Mouse (Mus musculus) heart, embryonic 15.5 days (tissue): ENCODE measurements around the gene Hnrnpdl. TPM values are rescaled to one million over a fixed set of nuclear protein-coding genes. Genes with fewer than 3 reads are reported as not detected.

Experiments
- ATAC-seq: fragments of 200-750 bp; cut with Nextera tagmentation; replicated peaks from 2 replicates; pipeline ENCODE4 v1.8.0; 2017; ENCODE audit warnings: low read depth, moderate TSS enrichment; ENCODE audit not compliant: insufficient number of reproducible peaks, insufficient read depth, low FRiP score
- H3K27ac ChIP-seq: fragments of 300-500 bp; sonication (generic); 2 replicates; pipeline ENCODE4 v1.5.1; 2015; ENCODE audit warnings: mild to moderate bottlenecking, inconsistent platforms
- H3K27me3 ChIP-seq: fragments of 300-500 bp; sonication (generic); 2 replicates; pipeline ENCODE4 v1.6.1; 2015; ENCODE audit warnings: inconsistent platforms
- H3K36me3 ChIP-seq: fragments of 300-500 bp; sonication (generic); 2 replicates; pipeline ENCODE4 v1.6.1; 2015; ENCODE audit warnings: mild to moderate bottlenecking, inconsistent platforms
- H3K4me1 ChIP-seq: fragments of 300-500 bp; sonication (generic); replicated peaks from 2 replicates; pipeline ENCODE4 v1.6.1; 2015; ENCODE audit warnings: inconsistent platforms
- H3K4me2 ChIP-seq: fragments of 300-500 bp; sonication (generic); 2 replicates; pipeline ENCODE4 v1.6.1; 2015; ENCODE audit warnings: inconsistent platforms, mild to moderate bottlenecking, moderate library complexity
- H3K4me3 ChIP-seq: fragments of 300-500 bp; sonication (generic); 2 replicates; pipeline ENCODE4 v1.5.1; 2015; ENCODE audit warnings: mild to moderate bottlenecking, inconsistent platforms
- H3K9ac ChIP-seq: fragments of 300-500 bp; sonication (generic); 2 replicates; pipeline ENCODE4 v1.6.1; 2015; ENCODE audit warnings: mild to moderate bottlenecking, inconsistent platforms
- H3K9me3 ChIP-seq: fragments of 300-500 bp; sonication (generic); replicated peaks from 2 replicates; pipeline ENCODE4 v1.6.1; 2016; ENCODE audit warnings: inconsistent platforms
- WGBS: fragments of 180-500 bp; shearing (Covaris S2); methylation state at CpG from one replicate; pipeline ENCODE4 v1.1.7; 2015; ENCODE audit warnings: mixed read lengths; 5-methylcytosine and 5-hydroxymethylcytosine counted together
- polyA plus RNA-seq: library from polyadenylated mRNA; unstranded; fragments of >200 nt; fragmentation: Nextera tagmentation; extraction: Ambion mirVana; gene quantifications from 2 replicates; pipeline ENCODE4 v1.2.1, GENCODE M21; 2015

Gene Hnrnpdl
- polyA plus RNA-seq, 1 experiment from 2014 or later = 77.5 TPM

GRCm38 (mm10) chr5:100032646-100033045 lies 6.8 kb downstream of the Hnrnpdl start:
- Histone ChIP-seq H3K27me3 (no peaks in the 10 kb centered on the region), H3K4me2 (no peak overlapping the region), H3K4me1 (peaks cover 59% of the 10 kb centered on the region), H3K4me3 (no peak overlapping the region), H3K9ac (no peak overlapping the region), H3K9me3 (no peaks in the 10 kb centered on the region), H3K27ac (peak overlapping the region; percentile 55; the same call in 1 of the 2 replicates), H3K36me3 (peaks cover 36% of the 10 kb centered on the region)
- ATAC-seq = no peak
- 68% methylated on average over 3 of the region's 3 CpGs for WGBS

- WGBS = 86% methylated on average over 2 of the region's 2 CpGs
- Histone ChIP-seq H3K4me2 (no peak overlapping the region), H3K4me3 (no peak overlapping the region), H3K4me1 (peaks cover 54% of the 10 kb centered on the region), H3K36me3 (peaks cover 36% of the 10 kb centered on the region), H3K9ac (no peak overlapping the region), H3K9me3 (no peaks in the 10 kb centered on the region), H3K27me3 (no peaks in the 10 kb centered on the region), H3K27ac (peak overlapping the region; percentile 55)
- no peak for ATAC-seq
These were observed 7.4 kb downstream of the Hnrnpdl start for GRCm38 (mm10) chr5:100032107-100032506.

- H3K27ac ChIP-seq = peak overlapping the region; percentile 77
- WGBS = 7% methylated on average over 6 of the region's 6 CpGs
- H3K36me3 ChIP-seq = peaks cover 29% of the 10 kb centered on the region
- peak; percentile 88 for ATAC-seq
- H3K9ac ChIP-seq = no peak overlapping the region
- H3K9me3 ChIP-seq = no peaks in the 10 kb centered on the region
- H3K4me3 ChIP-seq = no peak overlapping the region
- no peaks in the 10 kb centered on the region for H3K27me3 ChIP-seq
- peak overlapping the region; percentile 5; the same call in 1 of the 2 replicates for H3K4me2 ChIP-seq
- H3K4me1 ChIP-seq = peaks cover 39% of the 10 kb centered on the region
These were observed 9.4 kb downstream of the Hnrnpdl start for GRCm38 (mm10) chr5:100030069-100030468.

- Histone ChIP-seq H3K27me3 (no peaks in the 10 kb centered on the region), H3K9me3 (no peaks in the 10 kb centered on the region), H3K36me3 (no peaks in the 10 kb centered on the region), H3K4me2 (no peak overlapping the region), H3K4me1 (peaks cover 11% of the 10 kb centered on the region), H3K27ac (no peak overlapping the region), H3K4me3 (no peak overlapping the region), H3K9ac (no peak overlapping the region)
- ATAC-seq = no peak
- WGBS = 59% methylated on average over 1 of the region's 1 CpGs
These were observed 14.6 kb downstream of the Hnrnpdl start for GRCm38 (mm10) chr5:100024868-100025267.

DNA sequence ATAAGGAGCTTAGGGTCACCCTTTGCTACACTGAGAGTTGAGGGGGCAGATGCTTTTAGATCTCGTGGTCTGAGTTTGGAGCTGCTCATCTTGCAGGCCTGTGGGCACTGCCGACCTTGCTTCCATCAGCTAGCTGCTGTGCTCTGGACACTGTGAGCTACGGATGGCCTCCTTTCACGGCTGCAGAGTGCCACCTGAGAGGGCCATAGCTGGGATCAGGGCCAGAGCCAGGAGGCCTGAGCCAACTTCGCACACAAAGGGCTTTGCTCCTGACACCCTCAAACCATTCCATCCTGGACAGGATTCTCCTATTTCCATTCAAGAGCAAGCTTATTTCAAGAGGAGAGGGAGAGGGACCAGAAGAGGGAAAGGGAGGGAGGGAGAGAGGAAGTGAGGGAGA lies 15.1 kb downstream of the Hnrnpdl start:
- ATAC-seq = no peak
- no peaks in the 10 kb centered on the region for H3K9me3 ChIP-seq

DNA sequence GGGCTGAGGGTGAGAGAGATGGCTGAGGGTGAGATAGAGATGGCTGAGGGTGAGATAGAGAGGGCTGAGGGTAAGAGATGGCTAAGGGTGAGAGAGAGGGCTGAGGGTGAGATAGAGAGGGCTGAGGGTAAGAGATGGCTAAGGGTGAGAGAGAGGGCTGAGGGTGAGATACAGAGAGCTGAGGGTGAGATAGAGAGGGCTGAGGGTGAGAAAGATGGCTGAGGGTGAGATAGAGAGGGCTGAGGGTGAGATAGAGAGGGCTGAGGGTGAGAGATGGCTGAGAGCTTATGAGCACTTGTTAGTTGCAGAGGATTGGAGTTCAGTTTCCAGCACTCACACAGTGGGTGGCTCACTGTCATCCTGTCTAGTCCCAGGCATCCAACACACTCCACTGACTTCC lies 19.4 kb downstream of the Hnrnpdl start:
- Histone ChIP-seq H3K4me1 (peaks cover 4% of the 10 kb centered on the region; the same call in 1 of the 2 replicates), H3K27ac (no peak overlapping the region), H3K9me3 (no peaks in the 10 kb centered on the region), H3K36me3 (no peaks in the 10 kb centered on the region), H3K4me2 (no peak overlapping the region), H3K27me3 (no peaks in the 10 kb centered on the region), H3K4me3 (no peak overlapping the region), H3K9ac (no peak overlapping the region)
- no peak for ATAC-seq

More for the DNA sequence above, 15.1 kb downstream of the Hnrnpdl start:
- H3K4me1 ChIP-seq = peaks cover 6% of the 10 kb centered on the region; the same call in 1 of the 2 replicates
- no peak overlapping the region for H3K4me3 ChIP-seq
- H3K27me3 ChIP-seq = no peaks in the 10 kb centered on the region
- WGBS = 43% methylated on average over 5 of the region's 5 CpGs
- no peak overlapping the region for H3K9ac ChIP-seq
- H3K27ac ChIP-seq = no peak overlapping the region
- H3K4me2 ChIP-seq = no peak overlapping the region
- no peaks in the 10 kb centered on the region for H3K36me3 ChIP-seq

DNA sequence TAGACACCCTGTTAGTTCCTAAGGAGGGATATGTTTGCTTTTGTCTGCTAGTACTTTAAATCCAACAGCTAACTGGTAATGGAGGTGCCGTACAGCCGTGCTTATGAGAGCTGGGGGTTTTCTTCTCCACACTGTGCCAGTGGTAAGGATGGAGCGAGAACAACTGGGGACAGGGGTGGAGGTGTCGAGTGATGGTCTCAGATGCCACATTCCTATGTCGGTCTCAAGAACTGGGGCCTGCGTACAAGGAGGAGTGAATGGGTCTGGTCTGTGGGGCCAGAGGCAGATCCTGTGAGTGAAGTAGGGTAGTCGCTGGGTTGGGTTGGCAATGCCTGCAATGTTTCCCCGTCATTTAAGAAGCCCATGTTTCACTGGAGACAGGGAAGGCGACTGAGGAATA lies 26.9 kb downstream of the Hnrnpdl start:
- Histone ChIP-seq H3K4me2 (peak overlapping the region; percentile 2; the same call in 1 of the 2 replicates), H3K4me3 (no peak overlapping the region)

GRCm38 (mm10) chr5:100008485-100008884 lies 31.0 kb downstream of the Hnrnpdl start:
- H3K4me1 ChIP-seq = peaks cover 27% of the 10 kb centered on the region
- no peak for ATAC-seq
- no peak overlapping the region for H3K9ac ChIP-seq
- H3K4me2 ChIP-seq = no peak overlapping the region
- H3K27me3 ChIP-seq = no peaks in the 10 kb centered on the region
- H3K36me3 ChIP-seq = no peaks in the 10 kb centered on the region
- 59% methylated on average over 3 of the region's 3 CpGs for WGBS
- H3K4me3 ChIP-seq = no peak overlapping the region
- no peak overlapping the region for H3K27ac ChIP-seq
- no peaks in the 10 kb centered on the region for H3K9me3 ChIP-seq

More for the DNA sequence above, 26.9 kb downstream of the Hnrnpdl start:
- 47% methylated on average over 9 of the region's 9 CpGs for WGBS
- Histone ChIP-seq H3K4me1 (peaks cover 8% of the 10 kb centered on the region; the same call in 1 of the 2 replicates), H3K36me3 (no peaks in the 10 kb centered on the region), H3K9ac (no peak overlapping the region), H3K27ac (peak overlapping the region; percentile 64), H3K27me3 (no peaks in the 10 kb centered on the region), H3K9me3 (no peaks in the 10 kb centered on the region)
- ATAC-seq = peak; percentile 75

GRCm38 (mm10) chr5:100007040-100007375 lies 32.5 kb downstream of the Hnrnpdl start:
- no peak overlapping the region for H3K4me3 ChIP-seq

GRCm38 (mm10) chr5:100006324-100007039 lies 33.0 kb downstream of the Hnrnpdl start:
- no peak overlapping the region for H3K9ac ChIP-seq
- H3K4me1 ChIP-seq = peaks cover 19% of the 10 kb centered on the region
- H3K27ac ChIP-seq = peak overlapping the region; percentile 32
- no peak for ATAC-seq
- no peaks in the 10 kb centered on the region for H3K36me3 ChIP-seq
- H3K4me3 ChIP-seq = no peak overlapping the region
- no peaks in the 10 kb centered on the region for H3K27me3 ChIP-seq
- H3K9me3 ChIP-seq = no peaks in the 10 kb centered on the region
- no peak overlapping the region for H3K4me2 ChIP-seq
- WGBS = 67% methylated on average over 4 of the region's 4 CpGs

More at GRCm38 (mm10) chr5:100007040-100007375, 32.5 kb downstream of the Hnrnpdl start:
- Histone ChIP-seq H3K9me3 (no peaks in the 10 kb centered on the region), H3K4me2 (no peak overlapping the region), H3K36me3 (no peaks in the 10 kb centered on the region), H3K4me1 (peaks cover 22% of the 10 kb centered on the region), H3K27me3 (no peaks in the 10 kb centered on the region), H3K27ac (no peak overlapping the region), H3K9ac (no peak overlapping the region)
- ATAC-seq = no peak
- 93% methylated on average over 4 of the region's 4 CpGs for WGBS

GRCm38 (mm10) chr5:100005896-100006295 lies 33.6 kb downstream of the Hnrnpdl start:
- Histone ChIP-seq H3K9me3 (no peaks in the 10 kb centered on the region), H3K27ac (peak overlapping the region; percentile 32), H3K9ac (no peak overlapping the region), H3K4me1 (peaks cover 19% of the 10 kb centered on the region), H3K27me3 (no peaks in the 10 kb centered on the region), H3K4me2 (no peak overlapping the region), H3K36me3 (no peaks in the 10 kb centered on the region), H3K4me3 (no peak overlapping the region)
- 63% methylated on average over 6 of the region's 6 CpGs for whole genome bisulfite sequencing
- no peak; the same call in 1 of the 2 replicates for ATAC-seq

GRCm38 (mm10) chr5:100005431-100005830 lies 34.0 kb downstream of the Hnrnpdl start:
- Histone ChIP-seq H3K36me3 (no peaks in the 10 kb centered on the region), H3K9me3 (no peaks in the 10 kb centered on the region), H3K9ac (no peak overlapping the region), H3K4me2 (no peak overlapping the region), H3K27me3 (no peaks in the 10 kb centered on the region), H3K27ac (peak overlapping the region; percentile 32; the same call in 1 of the 2 replicates), H3K4me3 (no peak overlapping the region), H3K4me1 (peaks cover 19% of the 10 kb centered on the region)
- WGBS = 35% methylated on average over 3 of the region's 3 CpGs
- no peak for ATAC-seq
